Mouse (Mus musculus): ENCODE measurements around the gene Acsl6. TPM values are rescaled to one million over a fixed set of nuclear protein-coding genes. Genes with fewer than 3 reads are reported as not detected.
"Not testable (repeated sequence)": the region's sequence is repeated elsewhere in the genome, so short reads cannot be mapped to it uniquely, and the experiment has no call there.

Gene Acsl6
- total RNA-seq, 2 experiments from 2014 or later: 183 to 192 TPM

GRCm38 (mm10) chr11:54355564-54355955 is 52.0 kb downstream of the Acsl6 start:
- DNase-seq (ENCODE audit: extremely low spot score in 1 of 2, low spot score in 1 of 2): no peak

GRCm38 (mm10) chr11:54356676-54357075 is 53.1 kb downstream of the Acsl6 start:
- DNase-seq (ENCODE audit: extremely low spot score in 1 of 2, low spot score in 1 of 2): no peak

GRCm38 (mm10) chr11:54372553-54372952 is 69.0 kb downstream of the Acsl6 start:
- DNase-seq (ENCODE audit: extremely low spot score in 1 of 2, low spot score in 1 of 2): no peak

GRCm38 (mm10) chr11:54390386-54390785 is 86.8 kb downstream of the Acsl6 start:
- DNase-seq (ENCODE audit: extremely low spot score in 1 of 2, low spot score in 1 of 2): no peak

GRCm38 (mm10) chr11:54391326-54391725 is 87.7 kb downstream of the Acsl6 start:
- DNase-seq (ENCODE audit: extremely low spot score in 1 of 2, low spot score in 1 of 2): no peak

- DNase-seq (ENCODE audit: extremely low spot score in 1 of 2, low spot score in 1 of 2): no peak
These were observed 93.1 kb downstream of the Acsl6 start for GRCm38 (mm10) chr11:54396686-54397085.

GRCm38 (mm10) chr11:54398058-54398457 is 94.5 kb downstream of the Acsl6 start:
- DNase-seq (ENCODE audit: extremely low spot score in 1 of 2, low spot score in 1 of 2): no peak

- not testable (repeated sequence) for DNase-seq (ENCODE audit: extremely low spot score in 1 of 2, low spot score in 1 of 2)
These were observed 97.2 kb downstream of the Acsl6 start for GRCm38 (mm10) chr11:54400803-54401202.

GRCm38 (mm10) chr11:54404885-54405284 is 101.3 kb downstream of the Acsl6 start:
- DNase-seq (ENCODE audit: extremely low spot score in 1 of 2, low spot score in 1 of 2): no peak

GRCm38 (mm10) chr11:54406930-54407546 is 103.4 kb downstream of the Acsl6 start:
- DNase-seq (ENCODE audit: extremely low spot score in 1 of 2, low spot score in 1 of 2): no peak

GRCm38 (mm10) chr11:54410612-54411011 is 107.0 kb downstream of the Acsl6 start:
- no peak for DNase-seq (ENCODE audit: extremely low spot score in 1 of 2, low spot score in 1 of 2)

- no peak for DNase-seq (ENCODE audit: extremely low spot score in 1 of 2, low spot score in 1 of 2)
These were observed 109.4 kb downstream of the Acsl6 start for GRCm38 (mm10) chr11:54413017-54413416.

Other genes with a start within 250 kb of the Acsl6 start
- gene Pdlim4, start 234.8 kb upstream of the Acsl6 start, total RNA-seq (2021): 10 to 100 TPM; 15.7 TPM
- 10 to 100 TPM; 15.2 to 22.4 TPM for gene P4ha2, start 203.7 kb upstream of the Acsl6 start, total RNA-seq (2021)
- not detected for gene Csf2, start 54.1 kb upstream of the Acsl6 start, total RNA-seq (2021)
- gene Il3, start 36.5 kb upstream of the Acsl6 start, total RNA-seq (2021): not detected
- gene Meikin, start 66.9 kb downstream of the Acsl6 start, total RNA-seq (2021): not detected
- gene Fnip1, start 134.4 kb downstream of the Acsl6 start, total RNA-seq (2021): 10 to 100 TPM; 31.0 to 31.2 TPM
- gene Rapgef6, start 219.0 kb downstream of the Acsl6 start, total RNA-seq (2021): 10 to 100 TPM; 37.9 to 38.7 TPM

All from layer of hippocampus, postnatal 25 days (tissue).